Mouse (Mus musculus) forebrain, postnatal 0 days (tissue): ENCODE measurements around the gene Tmem189. TPM values are rescaled to one million over a fixed set of nuclear protein-coding genes. Genes with fewer than 3 reads are reported as not detected.
A peak's percentile ranks its signal among the peaks of the same experiment; 100 is the strongest.
"Not testable (repeated sequence)": the region's sequence is repeated elsewhere in the genome, so short reads cannot be mapped to it uniquely, and the experiment has no call there.

Experiments
- ATAC-seq: fragments of 200-750 bp; cut with Nextera tagmentation; 2 replicates; pipeline ENCODE4 v1.8.0; 2017; ENCODE audit warnings: mild to moderate bottlenecking, moderate library complexity
- DNase-seq: peaks from one replicate; pipeline ENCODE4 v3.0.0-alpha.2; 2015
- H3K27ac ChIP-seq: fragments of 300-500 bp; sonication (generic); 2 replicates; pipeline ENCODE4 v1.5.1; 2014; ENCODE audit warnings: low read depth, mild to moderate bottlenecking, antibody characterized with exemption, low read length, moderate library complexity, mixed read lengths
- H3K27me3 ChIP-seq: fragments of 300-500 bp; sonication (generic); 2 replicates; pipeline ENCODE4 v1.6.1; 2014; ENCODE audit warnings: mild to moderate bottlenecking, low read length, mixed read lengths; ENCODE audit not compliant: insufficient read depth
- H3K36me3 ChIP-seq: fragments of 300-500 bp; sonication (generic); 2 replicates; pipeline ENCODE4 v1.6.1; 2014; ENCODE audit warnings: mild to moderate bottlenecking, moderate library complexity; ENCODE audit not compliant: insufficient read depth
- H3K4me1 ChIP-seq: fragments of 300-500 bp; sonication (generic); 2 replicates; pipeline ENCODE4 v1.6.1; 2014; ENCODE audit warnings: antibody characterized with exemption; ENCODE audit not compliant: insufficient read depth
- H3K4me2 ChIP-seq: fragments of 300-500 bp; sonication (generic); 2 replicates; pipeline ENCODE4 v1.6.1; 2014; ENCODE audit warnings: low read depth, mild to moderate bottlenecking, moderate library complexity
- H3K4me3 ChIP-seq: fragments of 300-500 bp; sonication (generic); 2 replicates; pipeline ENCODE4 v1.5.1; 2014; ENCODE audit warnings: low read depth, low read length, mixed read lengths
- H3K9ac ChIP-seq: fragments of 300-500 bp; sonication (generic); 2 replicates; pipeline ENCODE4 v1.6.1; 2014; ENCODE audit warnings: mild to moderate bottlenecking
- H3K9me3 ChIP-seq: fragments of 300-500 bp; sonication (generic); 2 replicates; pipeline ENCODE4 v1.6.1; 2016; ENCODE audit warnings: low read length
- CTCF ChIP-seq: sonication (generic); IDR thresholded peaks from 2 replicates; pipeline ENCODE4 v1.5.1; 2016; ENCODE audit warnings: antibody characterized with exemption, control low read depth, low read depth
- WGBS: fragments of 180-500 bp; shearing (Covaris S2); extraction: QIAGEN DNeasy Blood & Tissue Kit; methylation state at CpG from one replicate; pipeline ENCODE4 v1.1.7; 2014; 5-methylcytosine and 5-hydroxymethylcytosine counted together
- polyA plus RNA-seq: library from polyadenylated mRNA; unstranded; fragments of >200 nt; fragmentation: Nextera tagmentation; extraction: Ambion mirVana; gene quantifications from 2 replicates; pipeline ENCODE4 v1.2.1, GENCODE M21; 2015
- total RNA-seq: library from RNA; depleted of rRNA; stranded (reverse); fragments of >200 nt; gene quantifications from 2 replicates; pipeline ENCODE4 v1.2.3, GENCODE M21; 2014

Gene Tmem189
- total and polyA plus RNA-seq, 2 experiments from 2014 or later, result 38.4 to 39.5 TPM

GRCm38 (mm10) chr2:167651622-167652021 is 38.0 kb downstream of the Tmem189 start:
- Histone ChIP-seq H3K27me3 (no peaks in the 10 kb centered on the region), H3K9ac (no peak overlapping the region), H3K36me3 (peaks cover 18% of the 10 kb centered on the region), H3K9me3 (no peaks in the 10 kb centered on the region), H3K4me2 (no peak overlapping the region), H3K4me3 (no peak overlapping the region), H3K27ac (no peak overlapping the region), H3K4me1 (no peaks in the 10 kb centered on the region)
- ATAC-seq (peak; percentile 55), DNase-seq (no peak)
- WGBS, result 85% methylated on average over 9 of the region's 9 CpGs
- no peak for TF ChIP-seq CTCF

DNA sequence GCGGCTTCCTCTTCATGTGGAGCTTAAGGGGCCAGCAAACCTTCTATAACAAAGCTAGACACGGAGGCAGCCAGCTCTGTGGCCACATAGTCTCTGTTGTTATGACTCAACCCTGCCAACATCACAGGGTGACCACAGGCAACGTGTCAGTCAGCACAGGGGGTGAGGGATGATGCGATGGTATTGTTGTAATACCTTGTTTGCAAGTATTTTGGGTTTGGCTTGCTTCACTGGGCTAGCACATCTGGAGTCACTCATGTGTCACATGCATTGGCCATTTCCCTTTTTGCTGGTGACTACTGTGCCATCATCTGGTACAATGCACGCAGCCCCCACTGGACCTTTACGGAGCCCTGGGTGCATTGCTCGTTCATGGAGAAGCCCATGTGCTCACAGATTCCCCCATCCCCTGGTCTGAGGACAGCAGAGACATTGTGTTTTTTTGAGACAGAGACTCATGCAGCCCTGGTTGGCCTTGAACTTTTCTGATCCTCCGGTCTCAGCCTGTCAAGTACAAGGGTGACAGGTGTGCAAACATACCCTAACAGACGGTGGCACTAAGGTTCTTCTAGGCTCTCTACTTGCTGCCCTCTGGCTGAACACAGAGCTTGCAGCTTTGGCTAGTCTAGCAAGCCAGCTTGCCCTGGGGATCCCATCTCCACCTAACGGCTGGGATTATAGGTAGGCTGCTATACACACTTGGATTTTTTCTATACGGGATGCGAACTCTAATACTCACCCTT is 40.2 kb downstream of the Tmem189 start:
- no peaks in the 10 kb centered on the region for H3K27me3 ChIP-seq
- ATAC-seq (no peak), DNase-seq (no peak)
- no peak overlapping the region for H3K27ac ChIP-seq
- H3K4me3 ChIP-seq, result no peak overlapping the region
- no peaks in the 10 kb centered on the region for H3K9me3 ChIP-seq
- H3K4me2 ChIP-seq, result no peak overlapping the region
- H3K4me1 ChIP-seq, result no peaks in the 10 kb centered on the region
- H3K9ac ChIP-seq, result no peak overlapping the region
- H3K36me3 ChIP-seq, result peaks cover 18% of the 10 kb centered on the region
- WGBS, result 90% methylated on average over 12 of the region's 12 CpGs
- TF ChIP-seq CTCF, result no peak

- peak; percentile 22; the same call in 1 of the 2 replicates for TF ChIP-seq CTCF
- ATAC-seq (no peak), DNase-seq (no peak)
- Histone ChIP-seq H3K27me3 (no peaks in the 10 kb centered on the region), H3K4me3 (no peak overlapping the region), H3K4me2 (no peak overlapping the region), H3K9ac (no peak overlapping the region), H3K36me3 (peaks cover 13% of the 10 kb centered on the region), H3K9me3 (no peaks in the 10 kb centered on the region), H3K4me1 (no peaks in the 10 kb centered on the region), H3K27ac (no peak overlapping the region)
- 84% methylated on average over 4 of the region's 4 CpGs for WGBS
Observed at GRCm38 (mm10) chr2:167646411-167646810, 43.2 kb downstream of the Tmem189 start.

DNA sequence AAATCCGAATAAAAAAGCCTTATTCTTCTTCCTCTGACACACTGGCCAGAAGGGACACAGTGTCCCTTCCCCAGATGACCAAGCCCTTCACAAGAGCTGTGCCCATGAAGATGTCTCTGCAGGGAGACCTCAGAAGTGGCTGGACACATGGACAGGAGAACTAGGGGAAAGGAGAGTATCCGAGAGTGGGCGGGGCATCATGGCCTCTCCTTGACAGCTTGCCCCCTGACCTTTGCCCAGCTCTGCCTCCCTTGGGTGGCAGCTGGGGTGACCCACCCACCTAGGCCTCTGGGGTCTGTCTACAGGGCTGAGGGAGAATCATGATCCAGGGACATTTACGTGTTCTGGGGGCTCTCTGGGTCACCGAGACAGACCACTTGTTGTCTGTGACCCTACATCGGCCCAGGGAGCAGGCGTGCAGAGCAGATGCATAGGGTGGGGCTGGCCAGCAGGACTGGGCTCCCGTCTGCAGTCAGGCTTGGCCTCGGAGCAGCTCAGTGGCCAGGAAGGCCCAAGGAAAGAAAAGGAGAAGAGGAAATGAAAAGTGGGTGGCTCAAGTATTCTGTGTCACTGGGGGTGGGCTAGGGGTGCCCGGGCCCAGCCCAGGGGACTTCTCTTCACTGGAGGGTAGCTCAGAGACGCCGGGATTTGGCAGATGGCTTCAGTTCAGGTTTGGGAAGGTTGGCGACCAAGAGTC is 46.1 kb downstream of the Tmem189 start:
- not testable (repeated sequence) for H3K4me1 ChIP-seq, H3K9me3 ChIP-seq, ATAC-seq, H3K36me3 ChIP-seq, H3K9ac ChIP-seq, DNase-seq, H3K27me3 ChIP-seq, H3K4me3 ChIP-seq, H3K4me2 ChIP-seq, H3K27ac ChIP-seq
- WGBS, result 89% methylated on average over 11 of the region's 13 CpGs

DNA sequence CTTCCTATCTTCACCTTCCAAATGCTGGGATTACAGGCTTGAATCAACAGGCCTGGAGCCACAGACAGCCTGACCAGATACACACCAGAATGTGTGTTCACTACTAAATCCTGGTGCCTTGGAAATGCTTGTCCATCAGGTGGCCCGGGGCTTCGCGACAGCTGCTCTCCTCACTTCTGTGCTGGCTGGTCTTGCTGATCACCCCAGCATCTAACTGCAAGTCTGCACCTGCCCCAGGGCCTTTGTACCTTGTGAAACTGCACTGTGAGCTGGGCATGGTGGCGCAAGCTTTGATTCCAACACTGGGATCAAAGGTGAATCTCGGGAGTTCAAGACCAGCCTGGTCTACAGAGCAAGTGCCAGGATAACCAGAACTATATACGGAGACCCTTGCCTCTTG is 47.5 kb downstream of the Tmem189 start:
- H3K9me3 ChIP-seq, result no peaks in the 10 kb centered on the region
- WGBS, result 92% methylated on average over 6 of the region's 6 CpGs
- no peak overlapping the region for H3K27ac ChIP-seq
- H3K9ac ChIP-seq, result no peak overlapping the region
- H3K27me3 ChIP-seq, result no peaks in the 10 kb centered on the region
- ATAC-seq, result no peak
- TF ChIP-seq CTCF, result no peak
- no peak overlapping the region for H3K4me3 ChIP-seq
- no peaks in the 10 kb centered on the region for H3K4me1 ChIP-seq
- no peak overlapping the region for H3K4me2 ChIP-seq
- peaks cover 5% of the 10 kb centered on the region; the same call in 1 of the 2 replicates for H3K36me3 ChIP-seq
- DNase-seq, result no peak

GRCm38 (mm10) chr2:167641337-167641736 is 48.3 kb downstream of the Tmem189 start:
- H3K27me3 ChIP-seq, result no peaks in the 10 kb centered on the region
- no peaks in the 10 kb centered on the region for H3K9me3 ChIP-seq
- 54% methylated on average over 8 of the region's 8 CpGs for WGBS
- no peak for DNase-seq
- peaks cover 5% of the 10 kb centered on the region; the same call in 1 of the 2 replicates for H3K36me3 ChIP-seq
- no peak overlapping the region for H3K4me2 ChIP-seq
- H3K27ac ChIP-seq, result no peak overlapping the region
- peak; percentile 50 for TF ChIP-seq CTCF
- no peak for ATAC-seq
- no peak overlapping the region for H3K9ac ChIP-seq
- H3K4me3 ChIP-seq, result no peak overlapping the region
- no peaks in the 10 kb centered on the region for H3K4me1 ChIP-seq

DNA sequence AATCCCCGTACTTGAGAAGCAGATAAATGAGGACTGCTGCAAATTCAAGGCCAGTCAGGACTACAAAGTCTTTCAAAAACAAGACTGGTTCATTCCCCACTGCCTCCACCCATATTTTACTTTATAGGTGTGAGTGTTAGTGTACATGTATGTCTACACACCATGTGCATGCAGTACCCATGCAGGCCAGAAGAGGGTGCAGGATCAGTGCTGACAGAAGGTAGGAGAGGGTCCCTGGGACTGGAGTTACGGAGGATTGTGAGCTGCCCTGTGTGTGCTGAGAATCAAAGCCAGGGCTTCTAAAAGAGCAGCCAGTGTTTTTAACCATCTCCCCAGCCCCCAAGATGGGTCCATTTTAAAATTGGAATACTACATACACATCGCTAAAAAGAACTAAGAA is 49.3 kb downstream of the Tmem189 start:
- Histone ChIP-seq H3K4me1 (no peaks in the 10 kb centered on the region), H3K4me2 (no peak overlapping the region), H3K4me3 (no peak overlapping the region), H3K36me3 (peaks cover 5% of the 10 kb centered on the region; the same call in 1 of the 2 replicates), H3K27ac (no peak overlapping the region), H3K9me3 (no peaks in the 10 kb centered on the region), H3K9ac (no peak overlapping the region), H3K27me3 (no peaks in the 10 kb centered on the region)
- peak; percentile 67 for TF ChIP-seq CTCF
- DNase-seq, result no peak
- WGBS, result 86% methylated on average over 3 of the region's 3 CpGs
- ATAC-seq, result no peak
